Mouse (Mus musculus) Muller cell, postnatal 12 days (primary cell): ENCODE measurements around the gene Wdr41.
A peak's percentile ranks its signal among the peaks of the same experiment; 100 is the strongest.

ENCODE experiments used
- DNase-seq: peaks from one replicate; pipeline ENCODE4 v3.0.0-alpha.2; 2015; ENCODE audit errors: inconsistent ontology term

Wdr41 gene

DNA sequence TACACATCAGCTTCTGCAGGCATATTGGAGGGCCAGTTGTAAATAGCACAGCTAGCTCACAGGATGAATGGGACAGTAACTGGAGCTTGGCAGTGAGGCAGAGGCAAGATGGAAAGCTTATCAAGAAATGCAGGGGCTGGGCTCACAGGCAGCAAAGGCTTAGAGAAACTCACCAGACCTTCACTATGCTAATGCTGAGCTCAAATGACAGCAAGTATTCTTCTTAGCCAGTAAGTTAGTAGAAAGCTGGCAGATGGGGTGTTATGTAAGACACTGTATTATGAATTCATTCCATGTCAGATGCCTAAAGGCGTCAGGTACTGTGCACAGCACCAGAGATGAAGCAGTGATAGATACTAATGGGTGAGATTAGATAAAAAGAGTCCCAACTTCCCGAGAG, 58.6 kb downstream of the Wdr41 start:
- DNase-seq: no peak

DNA sequence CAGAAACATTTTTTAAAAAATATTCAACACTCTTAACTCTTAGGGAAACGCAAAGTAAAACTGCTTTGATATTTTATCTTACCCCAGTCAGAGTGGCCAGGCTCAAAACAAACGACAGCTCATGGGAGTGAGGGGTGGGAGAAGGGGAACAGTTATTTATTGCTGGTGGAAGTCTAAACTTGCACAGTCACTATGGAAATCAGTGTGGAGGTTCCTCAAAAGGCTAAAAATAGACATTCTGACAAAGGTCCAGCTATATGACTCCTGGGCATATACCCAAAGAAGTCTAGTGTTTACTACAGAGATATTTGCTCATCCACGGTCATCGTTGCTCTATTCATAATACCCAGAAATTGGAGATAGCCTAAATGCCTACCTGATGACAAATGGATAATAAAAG, 62.1 kb downstream of the Wdr41 start:
- DNase-seq: peak; percentile 17

DNA sequence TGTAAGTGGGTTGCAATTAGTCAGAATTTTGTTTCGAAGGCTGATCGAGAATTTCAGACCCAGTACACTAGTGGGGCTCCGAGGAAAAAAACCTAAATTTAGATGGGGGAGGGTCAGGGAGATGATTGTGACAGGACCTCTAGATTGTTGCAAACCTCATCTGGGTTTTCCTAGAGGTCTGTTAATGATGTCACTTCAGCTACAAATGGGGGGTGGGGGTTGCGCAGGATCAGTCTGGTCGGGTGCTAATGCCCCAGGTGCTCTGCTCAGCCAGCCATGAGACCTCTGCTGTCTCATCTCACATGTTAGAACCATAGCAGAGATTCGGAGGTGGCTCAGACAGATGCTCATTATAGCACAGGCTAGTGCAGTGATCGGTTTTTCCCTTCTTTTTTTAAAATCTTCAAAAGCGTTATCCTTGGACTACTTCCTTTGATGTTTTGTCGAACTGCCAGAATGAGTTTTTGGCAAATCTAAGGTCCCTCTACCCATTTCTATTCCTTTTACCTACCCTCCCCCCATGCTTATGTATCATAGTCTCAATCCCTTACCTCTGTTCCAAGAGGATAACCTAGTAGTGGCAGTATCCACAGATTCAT, 64.1 kb downstream of the Wdr41 start:
- DNase-seq: no peak

DNA sequence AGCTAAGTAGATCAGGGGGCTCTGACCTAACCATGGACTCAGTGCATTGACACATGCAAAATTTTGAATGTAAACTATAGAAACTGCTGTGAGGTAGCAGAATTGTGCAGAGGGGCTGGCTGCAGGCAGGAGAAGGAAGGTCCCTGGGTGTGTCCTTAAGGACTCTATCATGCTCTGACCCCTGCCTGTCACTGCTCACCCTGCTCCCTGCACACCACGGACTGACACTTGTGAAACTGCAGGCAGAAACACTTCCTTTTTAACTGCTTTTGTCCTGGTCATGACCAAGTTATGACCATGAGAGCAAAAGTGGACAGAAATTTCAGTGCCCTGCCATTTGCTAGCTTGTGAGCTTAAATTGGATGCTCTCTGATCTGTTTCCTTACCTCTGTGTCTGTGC, 68.0 kb downstream of the Wdr41 start:
- no peak for DNase-seq

DNA sequence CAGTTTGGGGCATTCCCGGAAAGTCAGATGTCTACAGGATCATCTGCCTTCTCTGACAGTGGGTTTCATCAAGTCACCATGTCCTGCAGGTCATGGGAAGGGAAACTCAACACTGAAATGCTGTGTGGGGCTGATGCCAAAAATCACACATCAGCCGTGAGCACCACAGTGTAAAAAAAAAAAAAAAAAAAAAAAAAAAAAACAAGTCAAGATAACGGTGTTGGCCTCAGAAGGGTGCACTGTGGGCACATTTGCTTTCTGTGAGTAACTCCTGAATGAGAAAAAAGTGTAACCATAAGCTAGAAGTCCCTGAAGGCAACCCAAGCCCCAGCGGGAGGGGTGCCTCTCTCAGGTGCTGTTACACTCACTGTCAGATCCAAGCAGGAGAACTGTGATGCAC, 74.3 kb downstream of the Wdr41 start:
- DNase-seq: no peak

DNA sequence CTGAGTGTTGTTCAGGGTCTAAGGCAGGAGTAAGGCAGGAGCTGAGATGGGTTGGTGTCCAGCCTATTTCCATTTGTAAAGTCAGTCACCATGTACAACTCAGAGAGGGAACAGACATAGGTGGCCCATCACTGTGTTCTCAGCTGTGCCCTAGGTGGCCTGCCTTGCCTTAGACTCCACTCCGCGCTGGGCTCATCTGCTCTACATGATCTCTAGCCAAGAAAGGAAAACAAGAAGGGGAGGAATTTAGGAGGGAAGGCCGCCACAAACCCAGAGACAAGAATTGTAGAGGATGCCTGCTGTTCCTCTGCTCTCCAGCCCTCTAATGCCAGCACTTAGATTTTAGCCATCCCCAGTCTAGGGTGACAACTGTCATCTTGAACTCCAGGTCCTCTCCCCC, 76.3 kb downstream of the Wdr41 start:
- no peak for DNase-seq

DNA sequence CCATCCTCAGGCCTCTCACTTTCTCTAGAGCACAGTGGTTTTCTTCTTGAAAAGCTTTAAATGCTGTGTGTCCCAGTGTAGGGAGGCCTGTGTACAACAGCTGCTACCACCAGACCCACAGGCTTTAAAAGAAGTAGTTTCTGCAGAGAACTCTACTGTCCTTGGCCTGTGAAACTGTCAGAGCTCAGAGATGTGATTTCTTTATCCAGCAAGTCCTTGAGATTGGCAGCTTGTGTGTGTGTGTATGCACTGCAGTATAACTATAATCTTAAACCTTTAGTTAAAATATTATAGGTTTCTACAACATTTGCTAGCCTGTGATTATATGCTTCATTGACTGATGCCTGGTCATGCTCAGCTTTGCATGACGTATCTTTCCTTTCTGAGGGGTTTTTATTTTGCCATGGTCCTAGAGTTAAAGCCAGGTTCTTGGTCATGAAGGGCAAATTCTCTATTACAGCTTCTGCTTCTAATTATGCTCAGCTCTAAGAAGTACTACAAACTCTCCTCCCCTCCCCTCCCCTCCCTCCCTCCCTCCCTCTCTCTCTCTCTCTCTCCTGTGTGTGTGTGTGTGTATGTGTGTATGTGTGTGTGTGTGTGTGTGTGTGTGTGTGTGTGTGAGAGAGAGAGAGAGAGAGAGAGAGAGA, 79.7 kb downstream of the Wdr41 start:
- DNase-seq: no peak

DNA sequence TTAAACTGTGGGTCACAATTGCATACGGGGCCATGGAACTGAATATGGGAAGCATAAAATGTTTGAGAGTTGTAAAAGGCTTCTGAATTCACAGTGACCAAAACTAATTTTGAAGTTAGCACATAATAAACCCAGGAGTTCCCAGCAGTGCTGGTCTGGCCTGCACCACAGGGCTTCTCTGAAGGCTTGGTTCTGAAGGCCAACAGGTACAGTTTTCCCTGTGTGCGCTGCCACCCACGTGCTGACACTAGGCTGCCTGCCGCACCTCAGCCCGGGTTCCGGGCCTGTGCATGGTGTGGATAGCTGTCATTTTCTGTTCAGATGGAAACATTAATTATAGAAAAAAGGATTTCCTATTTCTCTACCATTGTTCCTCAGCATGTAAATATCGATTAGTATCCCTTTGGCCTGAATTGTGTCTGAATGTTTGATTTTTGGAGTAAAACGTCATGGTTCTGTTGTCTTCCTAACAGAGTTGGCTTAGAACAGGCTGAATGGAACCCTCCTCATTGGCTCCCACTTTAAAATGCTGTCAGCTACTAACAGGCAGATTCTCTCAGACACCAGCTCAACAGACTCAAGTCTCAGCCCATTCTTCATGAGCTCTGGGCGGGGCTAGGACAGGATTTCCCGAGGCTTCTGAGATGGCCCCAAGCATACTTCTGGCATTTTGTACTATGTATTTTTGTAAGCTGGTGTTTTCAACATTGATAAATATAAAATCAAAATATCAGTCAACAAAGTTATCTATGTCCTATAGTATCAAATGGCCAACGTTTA, 80.5 kb downstream of the Wdr41 start:
- DNase-seq: no peak

DNA sequence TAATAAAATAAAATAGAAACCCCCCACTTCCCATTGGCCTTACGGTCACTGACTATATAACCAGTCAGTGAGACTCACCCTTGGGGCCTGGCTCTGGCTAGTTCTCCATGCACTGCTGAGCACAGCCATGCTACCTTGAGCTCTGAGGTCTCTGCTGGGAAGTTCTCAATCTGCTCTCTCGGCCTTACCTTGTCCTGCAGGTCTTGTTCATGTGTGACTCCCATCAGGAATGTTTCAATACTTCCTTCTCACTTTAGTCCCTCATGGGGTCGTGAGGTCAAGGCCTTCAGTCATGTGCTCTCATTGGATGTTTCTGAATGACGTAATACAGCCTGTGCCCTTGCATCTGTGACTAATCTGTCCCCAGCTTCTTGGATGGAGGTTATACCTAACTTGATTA, 82.7 kb downstream of the Wdr41 start:
- DNase-seq: no peak

DNA sequence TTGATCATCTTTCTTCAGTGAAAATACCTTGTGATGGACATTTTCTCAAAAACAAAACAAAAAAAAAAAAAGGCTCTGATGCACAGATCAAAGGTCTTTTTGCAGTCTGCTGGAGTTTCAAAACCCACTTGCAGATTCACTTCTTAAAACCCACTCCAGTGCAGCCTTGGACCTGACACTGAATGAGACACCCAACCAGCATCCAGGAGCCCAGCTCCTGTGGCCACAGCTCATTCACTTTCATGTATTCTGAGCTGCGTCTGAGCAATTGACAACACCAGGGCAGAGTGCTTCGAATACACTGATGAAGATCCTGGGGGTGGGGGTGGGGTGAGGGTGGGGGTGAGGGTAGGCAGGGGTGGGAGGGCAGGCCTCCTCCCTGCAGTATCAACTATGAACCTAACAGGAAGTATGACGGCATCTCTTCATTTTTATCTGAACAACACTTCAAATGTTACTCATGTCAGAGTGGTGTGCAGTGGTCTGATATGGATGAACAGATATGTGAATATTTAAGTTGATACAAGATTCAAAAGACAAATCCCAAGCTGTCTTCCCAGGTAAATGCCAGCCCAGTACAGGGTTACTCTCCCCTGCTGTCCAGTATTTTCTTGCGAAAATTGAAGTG, 87.4 kb downstream of the Wdr41 start:
- DNase-seq: no peak

DNA sequence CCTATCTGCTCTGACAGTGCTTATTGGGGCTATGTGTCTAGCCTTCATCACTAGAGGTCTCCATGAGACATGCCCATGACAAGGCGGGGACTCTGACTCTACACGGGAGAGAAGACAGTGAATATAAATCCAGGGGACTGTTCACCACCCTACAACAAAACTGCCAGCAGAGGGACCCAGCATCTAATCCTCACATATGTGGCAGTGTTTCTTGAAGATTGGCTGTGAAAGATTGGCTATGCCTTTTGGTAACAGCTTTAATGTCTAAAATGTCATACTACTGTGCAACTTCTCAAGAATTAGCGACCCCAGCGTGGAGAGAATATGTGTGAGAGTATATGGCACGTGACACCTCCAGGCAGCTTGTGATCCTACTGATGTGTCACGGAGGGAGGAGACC, 91.7 kb downstream of the Wdr41 start:
- DNase-seq: peak; percentile 22

DNA sequence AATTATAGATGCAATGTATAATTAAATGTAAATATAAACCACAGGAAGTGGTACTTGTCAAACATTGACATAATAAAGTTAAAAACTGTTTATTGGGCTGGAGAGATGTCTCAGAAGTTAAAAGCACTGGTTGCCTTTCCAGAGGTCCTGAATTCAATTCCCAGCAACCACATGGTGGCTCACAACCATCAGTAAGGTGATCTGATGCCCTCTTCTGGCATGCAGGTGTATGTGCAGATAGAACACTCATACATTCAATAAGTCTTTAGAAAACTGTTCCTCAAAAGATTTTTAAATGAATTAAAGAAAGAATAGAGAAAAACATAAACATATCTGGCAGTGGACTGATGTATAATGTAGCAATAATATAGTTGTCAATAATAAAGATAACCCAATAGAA, 94.1 kb downstream of the Wdr41 start:
- DNase-seq: no peak
